Mouse (Mus musculus) erythroblast, embryonic 14.5 days (primary cell): Measurements from ENCODE around the gene G6pc3.

Source experiments
- GATA1 ChIP-seq: IDR thresholded peaks from 2 replicates; pipeline ENCODE4 v1.6.1; 2012; ENCODE audit warnings: low read length, inconsistent platforms, mixed read lengths
- TAL1 ChIP-seq: IDR thresholded peaks from 3 replicates; pipeline ENCODE4 v1.6.1; 2012; ENCODE audit warnings: low read length, inconsistent platforms, mixed read lengths

DNA sequence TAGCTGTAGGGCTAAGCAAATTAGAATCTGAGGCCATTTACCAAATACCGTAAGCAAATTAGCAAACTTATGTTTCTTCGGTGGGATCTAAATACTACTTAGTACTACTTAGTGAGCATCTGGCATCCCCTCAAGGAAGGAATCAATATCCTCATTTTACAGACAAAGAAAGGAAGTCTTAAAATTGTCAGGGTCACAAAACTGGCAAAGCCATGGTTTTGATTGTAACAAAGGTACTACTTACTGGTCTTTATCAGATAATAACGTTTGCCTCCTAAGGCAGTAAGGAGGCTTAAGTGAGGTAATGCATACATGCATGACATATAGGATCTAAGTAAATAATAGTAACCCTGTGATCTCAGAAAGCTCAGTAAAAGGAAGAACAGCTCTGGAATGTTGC lies 3.7 kb upstream of the G6pc3 start:
- TF ChIP-seq GATA1 (no peak), TAL1 (no peak)
